Mouse (Mus musculus): ENCODE results near the gene H2al2a. TPM values are rescaled to one million over a fixed set of nuclear protein-coding genes. Genes with fewer than 3 reads are reported as not detected.

Gene H2al2a
- polyA plus RNA-seq (2012; rRNA removed), result not detected in 2 replicates

DNA sequence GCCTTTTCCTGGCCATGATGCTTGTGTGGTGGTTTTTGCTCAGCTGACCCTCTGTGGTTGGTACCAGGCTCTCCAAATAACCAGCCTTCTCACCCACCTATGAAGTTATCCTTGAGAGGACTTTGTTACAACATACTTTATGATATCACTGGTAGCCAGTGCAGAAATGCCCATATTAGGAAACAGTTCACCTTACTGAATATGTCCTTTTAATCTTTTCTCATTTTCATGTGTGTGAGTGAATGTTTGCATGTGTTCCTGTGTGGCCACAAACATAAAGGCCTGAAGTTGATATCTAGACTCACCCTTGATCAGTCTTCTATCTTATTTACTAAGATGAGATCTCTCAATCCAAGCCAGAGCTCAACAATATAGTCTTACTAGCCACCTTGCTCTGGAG, at the start of gene H2al2a:
Gene H2al2a, minus strand, starts transcription at position 101 of the 400 bp plus-strand sequence.
- DNase-seq (ENCODE audit: low read depth, low spot score), result no peak

DNA sequence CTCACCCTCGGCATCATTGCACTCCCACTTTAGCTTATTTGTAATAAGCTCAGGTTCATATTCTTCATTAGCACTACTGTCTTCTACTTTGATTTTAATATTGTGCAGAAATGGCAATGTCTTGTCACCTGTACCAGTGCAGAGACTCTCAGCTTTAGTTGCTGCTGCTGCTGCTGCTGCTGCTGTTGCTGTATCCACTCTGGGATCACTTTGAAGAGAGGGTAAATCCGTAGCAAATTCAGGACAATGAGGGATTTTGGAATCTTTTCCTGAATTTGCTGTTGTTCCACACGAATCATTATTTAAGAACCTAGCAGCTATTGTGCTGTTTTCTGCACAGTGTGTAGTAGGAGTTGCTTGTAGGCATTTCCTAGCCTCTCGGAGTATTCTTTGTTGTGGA, 49.4 kb upstream of the H2al2a start:
- DNase-seq (ENCODE audit: low read depth, low spot score), result no peak
- 50% methylated on average over 4 of the region's 4 CpGs for WGBS

DNA sequence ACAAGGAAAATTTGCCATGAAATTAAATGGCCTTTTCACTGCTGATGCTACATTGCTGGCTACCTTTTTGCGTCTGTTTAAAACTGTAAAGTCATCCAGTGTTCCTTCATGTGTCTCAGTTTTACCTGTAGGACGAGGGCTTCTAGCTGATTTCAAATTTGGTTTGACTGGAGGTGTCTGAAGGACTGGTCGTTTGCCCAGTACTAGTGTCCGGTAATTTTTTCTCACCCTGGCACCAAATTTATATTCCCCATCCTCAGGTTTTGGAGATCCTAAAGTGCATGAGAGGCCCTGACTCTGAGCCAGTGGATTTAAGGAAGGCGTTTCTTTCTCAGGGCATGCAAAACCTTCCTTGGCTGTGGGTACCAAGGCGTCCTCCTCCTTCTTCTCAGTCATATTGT, 49.0 kb upstream of the H2al2a start:
- DNase-seq (ENCODE audit: low read depth, low spot score), result no peak
- 75% methylated on average over 6 of the region's 6 CpGs for WGBS

DNA sequence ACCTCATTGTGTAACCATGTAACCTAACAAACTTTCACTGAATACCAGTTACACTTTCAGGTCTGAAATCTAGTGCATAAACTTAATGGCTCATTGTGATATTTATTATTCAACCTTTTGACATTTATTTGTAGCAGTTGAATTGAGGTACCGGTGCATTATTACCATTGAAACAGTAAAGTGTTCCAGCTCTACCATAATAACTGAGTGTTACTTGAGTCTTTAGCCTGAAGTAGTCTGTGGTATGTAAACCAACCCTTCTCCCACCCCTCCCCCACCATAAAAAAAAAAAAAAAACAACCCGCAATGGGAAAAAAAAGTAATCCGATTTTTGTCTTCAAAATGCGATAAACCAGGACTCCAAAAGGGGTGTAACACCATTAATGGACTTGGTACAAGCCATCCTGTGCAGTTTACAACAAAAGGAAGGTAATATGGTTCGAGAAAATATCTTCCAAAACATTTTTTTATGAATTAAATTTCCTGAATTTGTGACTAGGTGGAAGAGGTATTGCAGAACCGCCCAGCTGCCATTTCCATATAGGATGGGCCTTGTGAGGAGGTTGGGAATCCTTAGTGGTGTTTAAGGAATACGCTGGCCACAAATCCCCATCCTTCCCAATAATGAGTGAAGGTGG, 48.5 kb upstream of the H2al2a start:
- WGBS, result 72% methylated on average over 7 of the region's 7 CpGs
- DNase-seq (ENCODE audit: low read depth, low spot score), result no peak

DNA sequence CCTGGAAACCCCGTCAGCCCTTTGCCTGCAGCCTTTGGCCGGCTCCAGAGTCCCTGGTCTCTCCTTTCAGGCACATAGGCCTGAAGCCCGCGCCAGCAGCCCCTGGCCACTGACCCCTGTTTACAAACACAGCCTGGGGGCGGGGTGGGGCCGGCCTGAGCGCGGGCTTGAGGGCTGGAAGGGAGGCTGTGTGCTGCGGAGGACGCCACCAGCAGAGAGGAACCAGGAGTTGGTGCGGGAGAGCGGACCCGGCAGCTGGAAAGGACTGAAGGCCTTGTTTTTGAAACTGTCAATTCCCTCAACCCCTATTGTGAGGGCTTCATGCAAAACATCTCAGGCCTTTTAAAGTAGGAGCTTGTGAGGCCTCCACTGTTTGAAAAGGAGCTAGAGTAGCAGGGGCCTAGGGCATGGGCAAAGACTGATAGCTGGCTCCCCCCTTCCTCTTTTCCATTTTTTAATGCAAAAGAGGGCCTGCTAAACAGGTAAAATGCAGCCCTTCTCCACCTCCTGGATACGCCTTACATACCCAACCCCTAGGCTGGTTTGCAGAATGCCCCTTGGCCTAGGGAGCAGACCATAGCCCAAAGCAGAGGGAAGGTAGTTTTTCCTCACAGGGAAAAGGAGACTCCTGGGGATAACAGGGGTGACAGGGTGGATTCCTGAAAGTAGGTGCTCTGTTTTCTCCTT, 44.6 kb upstream of the H2al2a start:
- 85% methylated on average over 14 of the region's 14 CpGs for WGBS
- DNase-seq (ENCODE audit: low read depth, low spot score), result no peak

DNA sequence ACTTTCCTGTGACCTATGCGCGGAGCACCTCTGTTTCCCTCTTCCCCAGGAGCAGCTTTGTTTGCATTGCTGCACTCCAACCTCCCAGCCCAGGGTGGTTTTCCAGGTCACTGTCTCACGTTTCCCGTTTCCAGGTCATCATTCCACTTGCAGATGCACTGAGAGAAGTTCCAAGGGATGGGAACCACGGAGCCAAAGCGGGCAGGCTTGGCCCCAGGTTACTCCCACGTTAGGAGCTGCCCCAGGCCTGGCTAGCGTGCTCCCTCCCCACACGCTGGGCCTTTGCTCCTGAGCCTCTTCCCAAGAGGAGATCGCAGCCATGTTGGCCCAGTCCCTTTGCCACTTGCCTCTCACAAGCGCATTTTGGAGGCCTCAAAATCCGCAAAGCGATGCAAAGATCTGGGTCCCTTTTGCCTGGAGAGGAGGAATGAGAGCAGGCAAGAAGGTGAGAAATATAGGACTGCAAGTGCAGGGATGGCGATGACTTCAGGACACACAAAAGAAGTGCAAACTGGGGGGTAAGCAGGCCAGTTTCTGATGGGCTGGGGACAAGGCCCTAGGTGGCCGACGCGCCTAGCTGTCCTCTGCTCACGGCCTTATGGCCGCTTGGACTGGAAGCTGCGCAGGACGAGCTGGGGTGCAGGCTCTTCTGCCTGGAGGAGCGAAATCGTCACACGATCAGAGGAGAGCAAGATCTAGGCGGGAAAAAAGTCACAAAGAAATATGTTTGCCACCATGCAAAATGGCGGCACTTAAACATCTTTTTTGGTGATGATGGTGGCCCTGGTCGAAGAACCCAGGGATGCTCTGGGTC, 43.8 kb upstream of the H2al2a start:
- 95% methylated on average over 27 of the region's 27 CpGs for WGBS
- no peak for DNase-seq (ENCODE audit: low read depth, low spot score)

DNA sequence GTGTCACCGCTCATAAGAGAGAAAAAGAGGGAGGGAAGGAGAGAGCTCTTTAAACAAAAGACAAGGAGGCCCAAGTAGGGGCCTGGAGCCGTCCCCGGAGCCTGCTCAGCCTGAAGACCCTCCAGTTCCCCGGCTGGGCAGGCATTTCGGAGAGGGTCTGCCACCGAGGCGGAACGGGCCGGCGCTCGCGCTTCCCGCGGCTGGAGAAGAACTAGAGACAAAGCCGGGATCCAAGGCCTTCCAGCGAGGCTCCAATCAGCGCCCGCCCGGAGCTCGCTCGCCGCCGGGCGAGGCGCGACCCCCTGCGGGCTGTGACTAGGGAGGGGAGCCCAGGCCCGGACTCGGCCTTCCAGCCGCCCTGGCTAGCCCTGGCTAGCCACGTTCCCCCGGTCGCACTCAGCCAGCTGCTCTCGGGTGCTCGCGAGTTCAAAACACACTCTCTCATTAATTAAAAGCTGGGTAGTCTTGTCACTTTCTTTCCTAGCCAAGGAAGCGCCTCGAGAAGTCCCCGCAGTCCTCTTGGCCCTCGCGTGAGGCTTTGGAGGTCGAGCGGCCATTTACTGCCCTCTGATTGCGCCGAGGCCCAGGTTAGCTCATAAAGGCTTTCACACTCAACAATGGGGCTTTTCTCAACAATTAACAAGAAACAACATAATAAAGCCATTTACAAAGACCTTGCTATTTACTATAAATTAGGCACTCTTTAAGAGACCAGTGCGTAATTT, 43.0 kb upstream of the H2al2a start:
- WGBS, result 58% methylated on average over 46 of the region's 46 CpGs
- no peak for DNase-seq (ENCODE audit: low read depth, low spot score)

DNA sequence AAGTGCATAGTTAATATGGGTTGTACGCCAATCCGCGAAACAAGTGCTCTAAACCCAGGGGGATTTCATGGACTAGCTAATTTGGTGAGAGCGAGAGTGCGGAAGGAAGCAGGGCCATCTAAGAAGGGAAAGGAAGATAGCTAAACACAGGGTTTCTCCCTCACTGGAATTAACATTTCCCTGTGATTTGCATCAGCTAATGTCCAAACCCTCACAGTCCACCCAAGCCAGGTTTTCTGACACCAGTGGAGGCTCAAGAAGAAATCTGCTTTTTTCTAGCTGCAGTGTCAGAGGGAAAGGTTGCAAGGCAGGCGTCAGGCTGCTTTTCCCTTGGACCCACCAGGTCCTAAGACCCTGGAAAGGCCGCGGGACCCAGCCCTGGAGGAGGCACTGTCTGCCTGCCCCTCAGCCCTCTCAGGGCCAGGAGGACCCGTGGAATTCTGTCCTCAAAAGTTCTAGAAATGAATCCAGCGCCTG, 42.2 kb upstream of the H2al2a start:
- no peak for DNase-seq (ENCODE audit: low read depth, low spot score)
- 93% methylated on average over 10 of the region's 10 CpGs for WGBS

DNA sequence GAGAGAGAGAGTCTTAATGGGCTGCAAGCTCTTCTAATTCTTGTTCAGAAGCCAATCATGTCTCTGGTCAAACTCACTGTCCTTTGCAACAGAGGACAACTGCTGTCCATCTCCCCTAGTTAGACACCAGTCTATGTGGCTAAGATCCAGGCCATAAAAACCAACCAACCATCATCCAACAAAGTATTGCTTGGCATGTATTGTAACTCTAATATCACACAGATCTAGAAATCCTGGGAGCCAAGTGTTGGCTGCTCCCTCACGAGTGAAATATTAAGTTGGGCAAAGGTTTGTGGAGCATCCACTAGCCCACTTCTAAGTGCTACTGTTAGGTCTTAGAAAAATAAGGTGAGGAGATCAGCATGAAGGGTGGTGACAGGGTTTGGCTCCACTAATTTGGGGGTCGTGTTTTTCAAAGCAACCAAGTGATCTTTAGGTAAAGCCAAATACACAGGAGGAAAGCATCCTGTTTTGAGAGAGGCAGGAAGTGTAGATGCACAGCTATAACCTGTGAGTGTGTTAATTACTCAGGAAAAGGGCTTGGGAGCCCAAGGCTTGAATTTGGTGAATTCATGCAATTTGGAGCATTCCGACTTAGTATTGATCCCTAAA, 41.5 kb upstream of the H2al2a start:
- WGBS, result 78% methylated on average over 3 of the region's 3 CpGs
- no peak for DNase-seq (ENCODE audit: low read depth, low spot score)

DNA sequence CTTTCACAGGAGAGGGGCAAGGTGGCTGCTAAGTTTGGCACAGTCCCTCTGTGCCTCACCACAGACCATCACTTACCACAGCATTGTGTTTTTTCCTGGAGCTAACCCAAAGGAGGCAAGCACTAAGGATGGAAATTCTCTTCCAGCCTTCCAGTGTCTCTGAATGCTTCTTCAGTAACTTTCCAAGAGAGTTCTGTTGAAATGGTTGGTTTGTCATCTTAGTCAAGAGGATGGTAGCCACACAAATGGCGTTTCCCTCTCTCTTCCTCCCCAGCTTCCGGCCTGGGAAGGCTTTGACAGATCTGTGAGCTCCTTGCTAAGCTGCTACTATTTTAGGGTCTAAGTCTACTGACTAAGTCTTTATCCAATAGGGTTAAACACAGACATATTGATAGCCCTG, 40.7 kb upstream of the H2al2a start, which contains the start of gene A930004D18Rik:
Gene A930004D18Rik, minus strand, starts transcription at position 247 of the 400 bp plus-strand sequence.
- 86% methylated on average over 2 of the region's 2 CpGs for WGBS

DNA sequence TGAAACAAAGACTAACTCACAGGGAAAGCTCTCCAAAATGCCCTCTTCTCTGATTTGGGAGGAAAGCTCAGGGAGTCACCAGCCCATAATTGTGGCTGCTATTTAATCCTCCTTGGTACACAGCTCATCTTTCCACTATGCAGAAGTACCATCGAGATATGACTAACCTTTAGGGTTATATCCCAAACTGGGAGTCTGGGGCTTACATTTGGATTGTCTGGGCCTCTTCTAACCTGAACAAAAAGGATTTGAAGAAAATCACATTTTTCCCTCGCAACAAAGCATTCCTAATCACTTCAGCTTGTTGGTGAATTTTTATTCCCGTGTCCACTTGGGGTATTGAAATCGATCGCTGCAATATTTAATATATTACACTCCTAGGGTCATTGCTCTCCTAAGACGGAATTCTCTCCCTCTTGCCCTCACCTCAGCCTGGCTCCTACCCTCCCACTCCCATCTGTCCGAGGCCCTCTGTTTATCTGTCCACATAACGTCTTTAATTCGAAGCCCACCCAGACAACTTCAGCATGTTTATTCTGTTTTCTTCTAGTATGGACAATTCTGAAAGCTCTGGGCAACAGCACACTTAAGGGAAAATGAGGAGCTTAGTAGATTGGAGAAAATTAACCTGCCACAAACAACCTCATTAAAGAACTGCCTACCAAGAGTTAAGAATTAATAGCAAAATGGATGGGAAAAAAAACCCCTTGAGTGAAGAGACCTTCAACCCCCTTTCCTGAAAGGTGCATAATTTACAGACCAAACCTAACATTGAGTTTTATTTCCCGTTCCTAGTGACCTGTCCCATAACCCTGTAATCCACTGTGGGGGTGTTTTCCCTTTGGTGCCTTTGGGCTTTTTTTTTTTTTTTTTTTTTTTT, 37.9 kb upstream of the H2al2a start:
- no peak for DNase-seq (ENCODE audit: low read depth, low spot score)
- 93% methylated on average over 10 of the region's 10 CpGs for WGBS

More for the DNA sequence above, 40.7 kb upstream of the H2al2a start, which contains the start of gene A930004D18Rik:
- DNase-seq (ENCODE audit: low read depth, low spot score), result no peak

DNA sequence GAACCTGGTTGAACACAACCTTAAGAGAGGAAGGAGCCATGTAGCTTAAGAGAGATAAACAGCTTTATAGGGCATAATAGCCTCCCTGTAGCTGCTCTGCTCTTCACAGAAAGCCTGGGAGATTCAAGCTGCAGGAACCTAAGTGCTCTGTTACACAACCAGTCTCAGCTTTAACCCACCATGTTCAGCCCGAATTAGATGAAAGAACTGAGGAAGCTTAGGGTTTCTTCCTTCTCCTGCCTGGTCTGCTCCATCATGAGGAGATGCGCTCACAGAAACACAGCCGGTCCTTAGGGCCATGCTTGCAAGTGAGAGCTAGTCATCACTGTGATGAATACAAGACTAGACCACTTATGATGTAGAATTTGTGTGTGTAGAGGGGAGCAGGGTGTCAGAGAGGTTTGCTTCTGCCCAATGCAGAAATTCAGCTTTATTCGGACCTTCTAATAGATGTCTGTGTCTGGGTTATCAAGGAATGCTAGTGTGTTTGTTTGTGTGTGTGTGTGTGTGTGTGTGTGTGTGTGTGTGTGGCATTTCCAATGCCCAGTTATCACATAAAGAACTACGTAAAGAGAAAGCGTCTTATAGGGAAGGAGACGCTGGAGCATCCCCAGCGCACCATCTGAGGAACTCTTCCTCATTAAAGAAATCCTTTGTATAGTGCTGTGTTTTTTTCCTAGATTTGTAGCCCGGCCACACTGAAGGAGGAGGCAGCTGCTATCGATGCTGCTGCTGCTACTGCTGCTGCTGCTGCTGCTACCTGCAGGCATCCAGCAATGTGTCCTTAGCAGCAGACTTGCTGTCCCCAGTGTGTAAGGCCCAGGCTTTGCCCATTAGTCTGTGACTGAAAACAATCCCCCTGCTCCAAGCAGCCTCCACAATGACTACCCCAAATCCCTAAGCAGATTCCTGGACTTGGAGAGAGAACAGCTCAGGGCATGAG, 36.7 kb upstream of the H2al2a start:
- 91% methylated on average over 10 of the region's 10 CpGs for WGBS
- no peak for DNase-seq (ENCODE audit: low read depth, low spot score)

DNA sequence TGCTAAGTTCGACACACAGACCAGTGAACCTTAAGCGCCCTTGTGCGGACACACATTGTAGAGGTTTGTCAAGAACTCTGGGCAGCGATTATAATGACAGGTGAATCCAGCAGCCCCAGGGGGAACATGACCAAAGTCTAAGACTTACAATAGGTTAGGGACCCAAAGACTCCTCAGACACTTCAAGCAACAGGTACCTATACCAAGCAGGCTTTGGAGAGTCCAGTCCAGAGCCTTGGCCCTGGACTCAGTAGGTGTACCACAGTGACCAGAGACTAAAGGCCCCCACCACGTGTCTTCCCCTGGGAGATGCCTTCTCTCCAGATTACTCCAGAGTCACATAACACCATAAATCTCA, 35.8 kb upstream of the H2al2a start:
- WGBS, result 91% methylated on average over 5 of the region's 5 CpGs
- no peak for DNase-seq (ENCODE audit: low read depth, low spot score)

DNA sequence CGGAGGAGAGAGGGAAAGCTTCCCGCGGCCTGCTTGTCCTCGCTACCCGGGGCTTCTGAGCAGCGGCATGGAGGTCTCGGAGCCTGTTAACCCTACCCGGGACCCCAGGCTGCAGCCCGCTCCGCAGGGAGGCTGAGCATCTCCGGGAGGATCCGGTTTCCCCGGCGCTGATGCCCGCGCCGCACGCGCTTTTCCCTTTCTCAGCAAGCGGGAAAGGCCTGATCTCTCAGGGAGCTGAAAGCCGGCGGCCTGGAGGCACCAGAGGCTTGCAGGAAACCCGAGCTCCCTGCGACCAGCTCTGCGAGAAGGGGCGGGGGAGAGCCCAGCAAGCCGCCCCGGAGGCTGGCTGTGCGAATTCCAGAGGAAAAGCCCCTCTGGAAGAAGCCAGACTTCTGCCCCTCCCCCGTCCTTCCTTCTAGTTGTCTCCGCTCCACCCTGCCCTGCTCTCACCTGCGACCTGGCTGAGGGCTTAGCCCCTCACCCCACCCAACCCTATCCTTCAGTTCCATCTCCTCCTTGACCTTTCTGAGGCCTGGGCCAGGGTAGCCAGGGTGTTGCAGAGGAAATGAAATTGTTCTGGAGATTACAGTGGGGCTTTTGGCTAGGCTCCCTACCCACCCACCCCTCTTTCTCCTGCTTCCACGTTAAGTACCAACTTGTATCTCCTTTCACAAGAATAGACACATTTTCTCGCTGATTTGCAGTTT, 35.2 kb upstream of the H2al2a start:
- no peak for DNase-seq (ENCODE audit: low read depth, low spot score)
- WGBS, result 19% methylated on average over 34 of the region's 34 CpGs

DNA sequence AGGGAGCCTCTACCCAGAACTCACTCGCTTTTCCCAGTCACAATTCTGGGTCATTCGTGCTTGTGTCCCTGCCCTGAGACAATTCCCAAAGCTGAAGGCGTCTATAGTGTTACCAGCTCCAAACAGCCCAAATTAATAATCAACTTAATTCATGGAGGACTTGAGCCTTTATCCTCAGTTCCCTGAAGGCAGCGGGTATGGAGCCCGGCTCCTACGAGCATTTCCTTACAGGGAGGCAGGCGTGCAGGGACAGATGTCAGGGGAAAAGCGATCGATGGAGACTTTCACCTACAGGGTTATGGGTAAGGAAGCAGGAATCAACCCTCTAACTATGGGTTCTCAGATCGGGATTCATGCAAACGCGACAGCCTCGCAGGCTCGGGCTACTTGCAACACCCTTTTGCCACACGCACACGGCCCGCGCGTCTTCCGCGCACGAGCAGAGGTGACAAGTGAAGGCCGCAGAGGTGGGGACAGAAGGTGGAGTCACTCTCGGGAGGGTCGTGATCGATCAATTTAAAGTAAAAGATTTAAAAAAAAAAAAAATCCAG, 34.6 kb upstream of the H2al2a start:
- DNase-seq (ENCODE audit: low read depth, low spot score), result no peak
- WGBS, result 26% methylated on average over 26 of the region's 26 CpGs

DNA sequence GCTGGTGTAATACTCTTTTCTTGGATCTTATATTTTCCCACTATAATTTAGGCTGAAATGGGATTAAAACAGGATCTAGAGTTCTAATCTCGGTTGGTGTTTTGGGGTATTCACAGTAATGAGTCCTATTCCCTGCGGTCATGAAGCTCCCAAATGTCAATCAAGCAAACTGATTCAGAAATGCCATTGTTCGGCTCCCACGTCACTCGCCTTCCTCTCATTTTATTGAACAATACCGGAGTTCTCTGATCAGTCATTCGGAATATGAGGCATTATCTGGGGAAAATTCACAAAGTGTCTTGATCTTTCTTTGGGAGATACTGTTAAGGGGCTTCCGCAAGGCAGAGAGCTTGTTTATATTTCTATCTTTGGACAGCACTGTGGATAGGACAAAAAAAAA, 33.8 kb upstream of the H2al2a start:
- DNase-seq (ENCODE audit: low read depth, low spot score), result no peak
- WGBS, result 94% methylated on average over 8 of the region's 8 CpGs

DNA sequence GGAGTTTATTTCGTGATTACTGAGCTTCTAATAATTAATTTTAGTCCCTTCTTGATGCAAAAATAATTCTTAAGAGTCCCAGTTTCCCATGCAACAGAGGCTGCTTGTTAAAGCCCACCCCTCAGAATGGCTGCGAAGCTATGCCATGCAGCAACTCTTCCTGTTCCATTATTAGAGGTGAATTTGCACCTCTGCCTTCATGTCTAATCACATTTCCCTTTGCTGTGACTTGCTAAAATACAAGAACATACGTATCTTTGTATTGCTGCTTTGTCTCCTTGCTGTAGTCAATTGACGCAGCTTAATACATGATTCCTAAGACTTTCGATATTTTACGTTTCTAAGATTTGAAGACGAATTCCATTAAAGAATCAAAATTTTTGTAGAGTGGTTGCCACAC, 32.9 kb upstream of the H2al2a start:
- WGBS, result 95% methylated on average over 7 of the region's 7 CpGs

More for the DNA sequence above, 32.9 kb upstream of the H2al2a start:
- no peak for DNase-seq (ENCODE audit: low read depth, low spot score)
